21 mouse cellular contexts compared by ENCODE assay signal in the genomic region with DNA sequence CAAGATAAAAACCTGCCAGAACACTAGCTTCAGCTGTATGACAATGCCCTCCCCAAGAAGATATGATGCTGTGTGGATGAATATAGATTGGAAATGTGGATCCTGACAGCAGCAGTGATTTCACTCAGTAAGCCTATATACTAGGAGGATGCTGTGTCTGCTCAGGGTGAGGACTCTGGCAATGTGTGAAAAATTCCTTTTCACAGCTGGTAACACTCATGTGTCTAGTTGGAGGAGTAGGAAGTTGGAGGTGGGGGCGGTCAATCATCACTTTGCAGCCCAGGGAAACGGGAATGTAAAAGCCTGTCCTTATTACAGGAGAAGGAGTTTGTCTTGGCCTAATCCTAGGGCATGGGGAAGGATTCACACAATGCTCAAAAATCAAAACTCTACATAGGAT.
A peak's percentile ranks its signal among the peaks of the same experiment; 100 is the strongest.
DNase-seq lines count a peak whose midpoint lies in the region; ATAC-seq and TF ChIP-seq lines count a peak whose summit lies in the region.
"Had no signal": no experiment of that assay in that cellular context is flagged by ENCODE, and none has a peak within 500 bp of the region (broad histone marks: within the 10 kb centered on the region; RNA-seq: fewer than 3 reads in every experiment).

No protein-coding gene starts in this region.

- 53% methylated on average over 2 of the region's 2 CpGs for WGBS in intestine, embryonic 14.5 days
- WGBS in intestine, embryonic 16.5 days = 56% methylated on average over 2 of the region's 2 CpGs

- no peak overlapping the region for H3K4me3 ChIP-seq in intestine, embryonic 14.5 days (ENCODE audit: low read depth, low read length)
- no peak overlapping the region for H3K4me3 ChIP-seq in intestine, embryonic 16.5 days (ENCODE audit: low read length)
- H3K4me3 ChIP-seq in left cerebral cortex, adult 2 months = no peak overlapping the region
- no peak overlapping the region for H3K4me3 ChIP-seq in cortical plate, adult 2 months (ENCODE audit: insufficient read depth, low read length)
- H3K4me3 ChIP-seq: heart, embryonic 10.5 days; limb, embryonic 12.5 days; midbrain, embryonic 12.5 days had no signal

- H3K9ac ChIP-seq in intestine, embryonic 14.5 days (ENCODE audit: low read length) = no peak overlapping the region
- no peak overlapping the region for H3K9ac ChIP-seq in intestine, embryonic 16.5 days (ENCODE audit: low read depth, low read length)
- H3K9ac ChIP-seq: forebrain, postnatal 0 days; limb, embryonic 12.5 days; liver, postnatal 0 days; midbrain, embryonic 12.5 days had no signal

- no peaks in the 10 kb centered on the region for H3K36me3 ChIP-seq in intestine, embryonic 14.5 days (ENCODE audit: control insufficient read depth, insufficient read depth, low read length)
- H3K36me3 ChIP-seq in intestine, embryonic 16.5 days (ENCODE audit: control insufficient read depth, insufficient read depth, low read length) = no peaks in the 10 kb centered on the region
- H3K36me3 ChIP-seq: heart, embryonic 10.5 days; limb, embryonic 12.5 days; midbrain, embryonic 12.5 days had no signal

- intact Hi-C loops in left cerebral cortex, adult 2 months (cut with DNase I) = no loop called here

- TF ChIP-seq POLR2A in cortical plate, adult 2 months (IDR thresholded peaks at IDR 0.05; ENCODE audit: extremely low read depth, insufficient read depth, low read length) = no peak

- H3K27ac ChIP-seq in intestine, embryonic 14.5 days (ENCODE audit: low read depth) = no peak overlapping the region
- no peak overlapping the region for H3K27ac ChIP-seq in intestine, embryonic 16.5 days (ENCODE audit: low read length)
- peak overlapping the region; percentile 54 for H3K27ac ChIP-seq in left cerebral cortex, adult 2 months
- H3K27ac ChIP-seq in cortical plate, adult 2 months (ENCODE audit: insufficient read depth, low read length) = peak overlapping the region; percentile 96
- H3K27ac ChIP-seq: heart, embryonic 10.5 days; limb, embryonic 12.5 days; midbrain, embryonic 12.5 days had no signal

- H3K4me1 ChIP-seq in intestine, embryonic 14.5 days (replicated peaks; ENCODE audit: control insufficient read depth, insufficient read depth, low read length) = peaks cover 2% of the 10 kb centered on the region; the same call in 1 of the 2 replicates
- H3K4me1 ChIP-seq in intestine, embryonic 16.5 days (ENCODE audit: control insufficient read depth, insufficient read depth, low read length) = no peaks in the 10 kb centered on the region
- no peaks in the 10 kb centered on the region; the same call in 1 of the 2 replicates for H3K4me1 ChIP-seq in cortical plate, adult 2 months (ENCODE audit: control insufficient read depth, insufficient read depth, low read length)
- H3K4me1 ChIP-seq: heart, embryonic 10.5 days; limb, embryonic 12.5 days; midbrain, embryonic 12.5 days had no signal

- H3K27me3 ChIP-seq in intestine, embryonic 14.5 days (replicated peaks; ENCODE audit: control insufficient read depth, insufficient read depth, low read length) = no peaks in the 10 kb centered on the region
- no peaks in the 10 kb centered on the region for H3K27me3 ChIP-seq in intestine, embryonic 16.5 days (replicated peaks; ENCODE audit: control insufficient read depth, insufficient read depth, low read length)
- H3K27me3 ChIP-seq: limb, embryonic 12.5 days; midbrain, embryonic 12.5 days had no signal

- no peaks in the 10 kb centered on the region for H3K9me3 ChIP-seq in intestine, embryonic 14.5 days (ENCODE audit: control insufficient read depth, low read length)
- H3K9me3 ChIP-seq in intestine, embryonic 16.5 days (ENCODE audit: control insufficient read depth, low read length) = no peaks in the 10 kb centered on the region
- H3K9me3 ChIP-seq: heart, embryonic 10.5 days; limb, embryonic 12.5 days; midbrain, embryonic 12.5 days had no signal

- peak; percentile 15 for DNase-seq in embryo, embryonic 10.5 days (ENCODE audit: low spot score)
- DNase-seq in embryo, embryonic 9.5 days (ENCODE audit: extremely low spot score) = no peak
- no peak for DNase-seq in intestine, embryonic 14.5 days (ENCODE audit: low spot score)
- no peak for DNase-seq in left cerebral cortex, adult 2 months (ENCODE audit: extremely low spot score in 1 of 2, low spot score in 2 of 2)
- DNase-seq in left cerebral cortex, adult 9 months (ENCODE audit: low spot score in 2 of 2) = no peak
- DNase-seq: adrenal gland, postnatal 25 days; cerebellum, adult 11 months; cerebellum, postnatal 14 days; forebrain, postnatal 0 days; gastrocnemius, postnatal 36 days; kidney, adult 8-10 months; liver, postnatal 0 days; lung, postnatal 14 days; right cerebral cortex, postnatal 14 days had no signal

- no peak overlapping the region for H3K4me2 ChIP-seq in intestine, embryonic 14.5 days (ENCODE audit: low read length)
- no peak overlapping the region for H3K4me2 ChIP-seq in intestine, embryonic 16.5 days (ENCODE audit: low read depth, low read length)
- H3K4me2 ChIP-seq: limb, embryonic 12.5 days; liver, embryonic 11.5 days; midbrain, embryonic 12.5 days had no signal

- TF ChIP-seq CTCF in left cerebral cortex, adult 2 months (IDR thresholded peaks at IDR 0.05) = no peak
- TF ChIP-seq CTCF in cortical plate, adult 2 months (IDR thresholded peaks at IDR 0.05; ENCODE audit: extremely low read depth, insufficient read depth, low read length) = no peak

- 0 out of 2 replicates have a peak, but pooled peaks have one; percentile 27 for ATAC-seq in intestine, embryonic 14.5 days (replicated peaks; ENCODE audit: low FRiP score, low TSS enrichment, low read depth)
- ATAC-seq in intestine, embryonic 16.5 days = no peak
- ATAC-seq: CD4-positive, CD25-positive, alpha-beta regulatory T cell, adult 4 months; forebrain, postnatal 0 days; liver, postnatal 0 days had no signal

Comparison
In these comparisons a context has a peak if more than half of its experiments do, and no peak if none do; other contexts are left out.
1. H3K27ac ChIP-seq: peak in left cerebral cortex, adult 2 months (single experiment) and cortical plate, adult 2 months (single experiment); none in intestine, embryonic 14.5 days (single experiment) and intestine, embryonic 16.5 days (single experiment).